Mouse (Mus musculus): ENCODE data around the gene Mzt1. TPM values are rescaled to one million over a fixed set of nuclear protein-coding genes. Genes with fewer than 3 reads are reported as not detected.

Gene Mzt1
- polyA plus RNA-seq (2017; shearing (Covaris generic)), result 57.6 TPM

GRCm38 (mm10) chr14:99046031-99046781 lies at the start of gene Mzt1, which contains the start of gene Bora:
Gene Mzt1 (minus strand): TSS chr14:99046134.
Gene Bora (plus strand): TSS chr14:99046222.

DNA sequence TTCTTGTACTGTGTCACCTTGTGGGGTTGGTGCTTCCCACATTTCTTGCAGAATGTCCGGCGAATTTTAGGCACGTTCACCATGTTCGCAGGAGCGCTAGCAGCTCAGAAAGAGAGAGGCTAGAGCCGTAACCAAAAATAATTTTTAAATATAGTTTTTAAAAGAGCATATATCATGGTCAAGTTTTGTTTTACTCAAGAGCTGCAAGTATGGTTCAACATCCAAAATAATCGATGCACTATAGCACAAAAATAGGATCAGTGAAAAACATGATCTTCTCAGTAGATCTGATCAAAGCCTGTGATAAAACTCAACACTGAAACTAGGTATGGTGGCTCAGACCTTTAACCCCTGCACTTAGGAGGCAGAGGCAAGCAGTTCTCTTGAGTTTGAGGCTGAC lies 51.7 kb downstream of the Mzt1 start, which contains the start of gene Rpl36a-ps1:
TSS of gene Rpl36a-ps1 (minus strand) at position 101 of the 400 bp plus-strand sequence.

Other genes with a start within 250 kb of the Mzt1 start
- gene Rpl36a-ps1, start 51.8 kb downstream of the Mzt1 start, polyA plus RNA-seq (2017; shearing (Covaris generic)), result 5.3 TPM
- gene Bora, start 88 bp upstream of the Mzt1 start, polyA plus RNA-seq (2017; shearing (Covaris generic)), result 31.6 TPM
- 18.5 TPM for gene Pibf1, start 53.3 kb upstream of the Mzt1 start, polyA plus RNA-seq (2017; shearing (Covaris generic))
- 38.3 TPM for gene Dis3, start 53.6 kb upstream of the Mzt1 start, polyA plus RNA-seq (2017; shearing (Covaris generic))

Data from naive thymus-derived CD4-positive, alpha-beta T cell, adult 5 months (primary cell).